Comparison of ENCODE assay signal across 1 mouse cellular context in the genomic region with DNA sequence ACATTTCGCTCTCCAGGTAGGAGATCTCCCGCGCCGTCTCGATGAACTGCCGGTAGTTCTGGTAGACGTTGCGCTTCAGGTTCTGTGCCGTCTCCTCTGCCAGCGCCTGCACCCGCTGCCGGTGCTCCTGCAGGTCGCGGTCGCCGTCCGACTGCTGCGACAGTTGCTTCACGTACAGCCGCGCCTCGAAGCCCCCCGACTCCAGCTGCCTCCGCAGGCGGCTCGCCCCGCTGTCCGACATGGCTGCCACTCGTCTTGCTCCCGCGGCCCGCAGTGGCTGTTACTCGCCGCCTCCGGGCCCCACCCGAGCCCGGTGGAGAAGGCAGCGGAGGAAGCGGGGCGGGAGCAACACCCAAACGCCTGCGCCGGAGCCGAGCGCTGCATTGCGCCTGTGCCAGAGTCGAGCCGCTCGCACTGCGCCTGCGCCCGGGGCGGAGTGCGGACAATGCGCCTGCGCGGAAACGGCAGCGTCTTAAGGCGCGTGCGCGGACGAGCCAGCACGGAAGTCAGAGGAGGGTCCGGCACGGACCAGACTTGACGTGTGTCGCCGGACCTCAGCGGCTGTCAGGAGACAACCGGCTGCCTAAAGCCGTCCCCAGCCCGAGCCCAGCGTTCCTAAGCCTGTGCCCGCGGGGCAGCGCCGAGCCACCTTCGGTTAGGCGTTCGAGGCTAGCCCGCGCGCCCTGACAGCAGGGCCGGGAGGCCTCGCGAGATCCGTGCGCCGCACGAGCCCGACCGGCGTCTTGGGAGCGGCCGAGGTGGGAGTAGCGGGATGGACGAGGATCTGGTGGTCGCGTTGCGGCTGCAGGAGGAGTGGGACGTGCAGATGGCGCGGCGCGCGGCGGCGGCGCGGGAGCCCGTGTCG.
TF ChIP-seq lines count a peak whose summit lies in the region.

A gene (minus strand): TSS at position 320 of the 865 bp plus-strand sequence.
A gene (plus strand): TSS at position 501 of the 865 bp plus-strand sequence.

TF ChIP-seq in MEL, 35 proteins besides CTCF, POLR2A, EP300 and RAD21 (continued from another document):
- TF ChIP-seq NELFE (IDR thresholded peaks at IDR 0.05; ENCODE audit: low read depth, low read length): peak; percentile 97
- TF ChIP-seq MXI1 (IDR thresholded peaks at IDR 0.05; ENCODE audit: low read depth, low read length): peak; percentile 88
- TF ChIP-seq KAT2A (conservative IDR thresholded peaks at IDR 0.05; ENCODE audit: low read depth, low read length): peak; percentile 93
- TF ChIP-seq ETS1 (IDR thresholded peaks at IDR 0.05; ENCODE audit: low read depth, low read length): no peak
- no peak for TF ChIP-seq RCOR1 (IDR thresholded peaks at IDR 0.05; ENCODE audit: low read depth, low read length)
- TF ChIP-seq MAX (IDR thresholded peaks at IDR 0.05; ENCODE audit: low read length): peak; percentile 18; the same call in 1 of the 2 replicates
- TF ChIP-seq MYB (IDR thresholded peaks at IDR 0.05; ENCODE audit: low read depth, low read length): peak; percentile 97
- TF ChIP-seq CHD1 (IDR thresholded peaks at IDR 0.05; ENCODE audit: low read depth, low read length): no peak
- TF ChIP-seq CHD2 (IDR thresholded peaks at IDR 0.05; ENCODE audit: low read length): peak; percentile 83
- no peak for TF ChIP-seq POLR2AphosphoS5 (IDR thresholded peaks at IDR 0.05; ENCODE audit: borderline replicate concordance, low read depth, low read length)
- TF ChIP-seq NRF1 (IDR thresholded peaks at IDR 0.05; ENCODE audit: insufficient read depth, low read depth, low read length, poor library complexity, severe bottlenecking): peak; percentile 92
- peak; percentile 93 for TF ChIP-seq HCFC1 (IDR thresholded peaks at IDR 0.05; ENCODE audit: low read depth, low read length)
- 0 out of 2 replicates have a peak, but pooled peaks have one; percentile 52 for TF ChIP-seq MAZ (IDR thresholded peaks at IDR 0.05; ENCODE audit: low read depth, low read length)
- no peak for TF ChIP-seq JUND (IDR thresholded peaks at IDR 0.05; ENCODE audit: low read depth, low read length)
